Comparison of ENCODE assay signal across 13 mouse cellular contexts in genomic region chr2:84362779-84363719, GRCm38 (mm10).
A peak's percentile ranks its signal among the peaks of the same experiment; 100 is the strongest.
DNase-seq lines count a peak whose midpoint lies in the region; ATAC-seq and TF ChIP-seq lines count a peak whose summit lies in the region.
"Had no signal": no experiment of that assay in that cellular context is flagged by ENCODE, and none has a peak within 500 bp of the region (broad histone marks: within the 10 kb centered on the region; RNA-seq: fewer than 3 reads in every experiment).

No protein-coding gene starts in this region.

- TF ChIP-seq CTCF in layer of hippocampus, adult 2 months (conservative IDR thresholded peaks at IDR 0.05) = no peak
- no peak for TF ChIP-seq CTCF in stomach, postnatal 0 days (IDR thresholded peaks at IDR 0.05; ENCODE audit: low read depth)

- no peaks in the 10 kb centered on the region for H3K36me3 ChIP-seq in heart, embryonic 12.5 days
- H3K36me3 ChIP-seq in stomach, embryonic 14.5 days (ENCODE audit: control insufficient read depth, insufficient read depth, low read length) = peaks cover 3% of the 10 kb centered on the region
- no peaks in the 10 kb centered on the region for H3K36me3 ChIP-seq in stomach, postnatal 0 days (ENCODE audit: control insufficient read depth, insufficient read depth, low read length)
- H3K36me3 ChIP-seq: heart, embryonic 10.5 days; hindbrain, embryonic 15.5 days had no signal

- peak; percentile 55 for ATAC-seq in heart, embryonic 12.5 days (ENCODE audit: insufficient number of reproducible peaks, low FRiP score)
- 0 out of 2 replicates have a peak, but pooled peaks have one; percentile 46 for ATAC-seq in stomach, embryonic 14.5 days (ENCODE audit: insufficient number of reproducible peaks, insufficient read depth, low FRiP score, low read depth)
- no peak; the same call in 1 of the 2 replicates for ATAC-seq in stomach, postnatal 0 days (ENCODE audit: low FRiP score, low TSS enrichment)
- no peak for ATAC-seq in granulocyte monocyte progenitor cell, adult 5-6 weeks (replicated peaks; ENCODE audit: poor library complexity, severe bottlenecking)

- no peaks in the 10 kb centered on the region for H3K27me3 ChIP-seq in heart, embryonic 12.5 days (replicated peaks)
- H3K27me3 ChIP-seq in stomach, embryonic 14.5 days (ENCODE audit: control insufficient read depth, insufficient read depth, low read length) = no peaks in the 10 kb centered on the region
- no peaks in the 10 kb centered on the region for H3K27me3 ChIP-seq in stomach, postnatal 0 days (ENCODE audit: control insufficient read depth, insufficient read depth, low read length)
- H3K27me3 ChIP-seq: hindbrain, embryonic 15.5 days had no signal

- intact Hi-C loops in heart, postnatal 14 days (cut with DNase I) = no loop called here

- no peak overlapping the region for H3K27ac ChIP-seq in heart, embryonic 12.5 days (ENCODE audit: poor library complexity, severe bottlenecking)
- H3K27ac ChIP-seq in layer of hippocampus, adult 2 months = peak overlapping the region; percentile 1; the same call in 1 of the 2 replicates
- H3K27ac ChIP-seq in stomach, embryonic 14.5 days (ENCODE audit: low read length) = no peak overlapping the region
- H3K27ac ChIP-seq in stomach, postnatal 0 days (replicated peaks) = no peak overlapping the region
- H3K27ac ChIP-seq: heart, embryonic 10.5 days; hindbrain, embryonic 15.5 days had no signal

- no peak overlapping the region for H3K4me2 ChIP-seq in heart, embryonic 12.5 days
- no peak overlapping the region for H3K4me2 ChIP-seq in stomach, embryonic 14.5 days (replicated peaks; ENCODE audit: low read depth, low read length)
- H3K4me2 ChIP-seq in stomach, postnatal 0 days (replicated peaks; ENCODE audit: low read depth) = no peak overlapping the region
- H3K4me2 ChIP-seq: hindbrain, embryonic 15.5 days; lung, embryonic 14.5 days had no signal

- no peak for DNase-seq in heart, postnatal 14 days
- peak in 1 of 2 experiments; percentile 8 for DNase-seq in layer of hippocampus, adult 2 months (ENCODE audit: low spot score in 2 of 2)
- DNase-seq in layer of hippocampus, postnatal 10 days (ENCODE audit: low spot score in 2 of 2) = no peak
- no peak for DNase-seq in stomach, postnatal 0 days (ENCODE audit: low spot score)
- DNase-seq in urinary bladder, postnatal 36 days (ENCODE audit: low spot score in 2 of 2) = no peak
- DNase-seq: cerebellum, adult 11-12 months; lung, embryonic 14.5 days; right cerebral cortex, postnatal 25 days had no signal

- WGBS in heart, embryonic 12.5 days = 82% methylated on average over 6 of the region's 6 CpGs
- 89% methylated on average over 6 of the region's 6 CpGs for WGBS in stomach, embryonic 14.5 days
- 93% methylated on average over 6 of the region's 6 CpGs for WGBS in stomach, postnatal 0 days

- H3K4me3 ChIP-seq in heart, embryonic 12.5 days = no peak overlapping the region
- H3K4me3 ChIP-seq in layer of hippocampus, adult 2 months = no peak overlapping the region
- H3K4me3 ChIP-seq in stomach, embryonic 14.5 days (ENCODE audit: low read depth, low read length) = no peak overlapping the region
- no peak overlapping the region for H3K4me3 ChIP-seq in stomach, postnatal 0 days (ENCODE audit: low read depth, low read length)
- H3K4me3 ChIP-seq: heart, embryonic 10.5 days; hindbrain, embryonic 15.5 days had no signal

- H3K9me3 ChIP-seq in heart, embryonic 12.5 days (replicated peaks) = no peaks in the 10 kb centered on the region
- no peaks in the 10 kb centered on the region for H3K9me3 ChIP-seq in stomach, embryonic 14.5 days (ENCODE audit: control insufficient read depth, low read depth, low read length)
- H3K9me3 ChIP-seq in stomach, postnatal 0 days (ENCODE audit: control insufficient read depth, low read length) = no peaks in the 10 kb centered on the region
- H3K9me3 ChIP-seq: heart, embryonic 10.5 days; hindbrain, embryonic 15.5 days had no signal

- peaks cover 8% of the 10 kb centered on the region; the same call in 1 of the 2 replicates for H3K4me1 ChIP-seq in heart, embryonic 12.5 days (replicated peaks)
- H3K4me1 ChIP-seq in stomach, embryonic 14.5 days (ENCODE audit: control insufficient read depth, insufficient read depth, low read length) = no peaks in the 10 kb centered on the region
- H3K4me1 ChIP-seq in stomach, postnatal 0 days (replicated peaks; ENCODE audit: control insufficient read depth, insufficient read depth) = no peaks in the 10 kb centered on the region
- H3K4me1 ChIP-seq: hindbrain, embryonic 15.5 days had no signal

- no peak for TF ChIP-seq EP300 in stomach, postnatal 0 days (optimal IDR thresholded peaks at IDR 0.05)

- H3K9ac ChIP-seq in heart, embryonic 12.5 days = no peak overlapping the region
- H3K9ac ChIP-seq in stomach, embryonic 14.5 days (replicated peaks; ENCODE audit: low read depth, low read length) = no peak overlapping the region
- no peak overlapping the region for H3K9ac ChIP-seq in stomach, postnatal 0 days (ENCODE audit: low read length)
- H3K9ac ChIP-seq: hindbrain, embryonic 15.5 days; lung, embryonic 14.5 days had no signal

Comparison
In these comparisons a context has a peak if more than half of its experiments do, and no peak if none do; other contexts are left out.
1. ATAC-seq: peak in heart, embryonic 12.5 days (single experiment) and stomach, embryonic 14.5 days (single experiment); none in stomach, postnatal 0 days (single experiment) and granulocyte monocyte progenitor cell, adult 5-6 weeks (single experiment).